Mouse (Mus musculus) megakaryocyte progenitor cell, adult 5-6 weeks (primary cell): ENCODE data around the gene Mael. TPM values are rescaled to one million over a fixed set of nuclear protein-coding genes. Genes with fewer than 3 reads are reported as not detected.
A peak's percentile ranks its signal among the peaks of the same experiment; 100 is the strongest.

Experiments
- ATAC-seq: replicated peaks from 2 replicates; pipeline ENCODE4 v1.8.0; 2016; ENCODE audit warnings: mild to moderate bottlenecking, moderate TSS enrichment, inconsistent platforms; ENCODE audit not compliant: poor library complexity
- total RNA-seq, 2 experiments: library from RNA; stranded (forward) in 1 of 2; stranded (reverse) in 1 of 2; fragments of 157-497, 149-512 nt in 1 of 2; fragments of 200-1000 nt in 1 of 2; gene quantifications; 2 replicates each; pipeline versions ENCODE4 v1.2.3 to v1.2.4; 2015 to 2017

The Mael gene
- total RNA-seq, 2 experiments from 2014 or later: not detected

DNA sequence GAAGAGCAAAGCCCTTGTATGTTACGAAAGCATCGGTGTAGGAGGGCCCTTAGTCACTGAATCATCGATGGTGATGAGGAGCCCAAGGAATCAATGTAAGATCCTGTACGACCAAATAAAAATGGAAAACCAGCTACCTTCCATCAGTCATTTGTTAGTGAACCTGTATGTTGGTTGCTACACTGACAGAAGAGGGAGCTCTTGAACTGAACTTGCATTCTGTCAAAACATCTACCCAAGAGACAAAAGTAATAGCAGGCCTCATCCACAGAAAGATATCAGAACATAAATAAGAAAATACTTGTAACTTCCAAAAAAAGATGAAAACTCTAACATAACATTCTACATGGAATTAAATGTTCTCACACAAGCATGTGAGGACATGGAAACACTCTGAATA lies 24.4 kb downstream of the Mael start:
- no peak for ATAC-seq

DNA sequence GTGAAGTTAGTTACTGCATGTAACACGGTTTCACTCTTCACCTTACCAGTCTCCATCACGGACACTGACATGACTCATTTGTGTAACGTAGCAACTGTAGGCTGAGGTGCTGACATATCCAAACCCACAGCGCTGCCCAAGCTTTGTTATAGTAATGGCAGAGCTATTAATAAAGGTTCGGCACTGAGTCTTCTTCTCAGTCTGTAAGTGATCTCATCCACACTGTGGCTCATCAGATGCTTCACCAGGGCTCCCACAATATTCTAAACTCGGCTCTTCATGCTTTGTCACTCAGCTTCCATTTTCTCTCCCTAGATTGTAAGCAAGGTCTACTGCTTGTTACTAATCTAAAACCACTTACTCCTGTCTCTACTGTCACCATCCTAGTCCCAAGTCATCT lies 29.2 kb downstream of the Mael start:
- ATAC-seq: no peak

DNA sequence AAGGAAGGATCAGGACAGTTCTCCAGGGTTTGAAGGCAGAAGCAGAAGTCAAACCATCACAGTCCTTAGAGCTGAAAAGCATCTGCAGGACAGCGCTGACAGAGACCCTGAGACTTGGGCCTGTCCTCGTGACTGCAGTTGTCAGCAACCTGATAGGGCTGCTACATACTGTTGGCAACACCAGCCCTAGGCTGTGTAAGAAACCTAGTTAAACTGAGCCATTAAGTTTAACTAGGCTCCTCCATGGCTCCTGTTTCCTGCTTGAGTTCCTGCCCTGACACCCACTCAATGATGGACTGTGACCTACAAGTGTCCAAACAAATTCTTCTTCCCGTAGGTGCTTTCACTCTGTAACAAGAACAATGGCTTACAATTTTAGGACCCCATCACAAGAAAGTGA lies 33.4 kb downstream of the Mael start:
- ATAC-seq: no peak

DNA sequence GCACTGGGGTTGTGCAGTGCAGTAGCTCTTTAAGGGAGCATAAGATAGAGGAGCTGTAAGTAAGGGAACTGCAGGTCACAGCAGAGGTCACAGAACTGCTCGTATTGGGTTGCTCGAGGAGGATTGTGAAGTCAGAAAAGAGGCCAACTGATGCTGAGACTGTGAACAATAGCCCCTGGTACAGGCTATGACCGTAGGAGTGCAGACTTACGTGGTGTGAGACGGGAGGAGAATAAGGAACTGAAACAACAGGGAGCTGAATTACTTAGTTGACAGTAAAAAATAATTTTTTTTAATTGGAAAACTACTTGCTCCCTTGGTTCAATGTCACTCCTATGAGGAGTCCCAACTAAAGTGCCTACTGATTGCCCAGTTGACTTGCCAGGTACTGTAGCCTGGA lies 34.4 kb downstream of the Mael start:
- peak; percentile 57 for ATAC-seq

DNA sequence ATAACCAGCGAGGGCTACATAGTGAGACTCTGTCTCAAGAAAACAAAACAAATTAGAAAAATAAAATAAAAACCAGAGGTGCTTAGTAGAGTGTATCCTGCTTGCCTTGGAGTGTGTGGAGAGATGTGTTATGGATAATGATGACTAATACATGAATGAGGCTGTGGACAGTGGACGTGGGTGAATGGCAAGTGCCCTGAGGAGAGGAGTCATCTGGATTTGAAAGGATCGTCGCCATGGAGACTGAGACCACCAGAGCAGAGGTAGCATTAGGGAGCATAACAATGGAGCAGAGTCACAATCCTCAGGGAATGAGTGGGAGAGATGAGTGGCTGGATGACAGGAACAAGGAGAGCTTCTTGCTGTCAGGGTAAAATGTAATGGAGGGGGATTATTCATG lies 48.7 kb downstream of the Mael start:
- no peak for ATAC-seq

DNA sequence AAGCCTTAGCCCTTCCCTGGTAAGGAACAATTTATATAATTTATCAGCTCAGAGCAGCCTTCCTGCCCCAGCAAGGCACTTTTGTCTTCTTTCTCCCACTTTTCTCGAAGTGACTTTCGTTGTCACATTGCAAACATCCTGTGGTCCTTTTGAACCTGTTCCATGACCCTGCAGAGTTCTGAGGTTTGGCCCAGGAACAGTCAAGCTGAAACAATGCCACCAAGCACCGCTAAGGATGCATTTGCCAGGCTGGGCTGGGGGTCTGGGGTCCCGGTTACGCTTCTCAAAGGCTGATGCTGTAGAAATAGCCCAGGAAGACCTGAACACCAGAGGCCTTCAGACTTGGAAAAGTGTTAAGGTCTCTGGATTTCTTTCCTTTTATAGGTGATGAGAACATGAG lies 53.2 kb downstream of the Mael start:
- no peak for ATAC-seq

DNA sequence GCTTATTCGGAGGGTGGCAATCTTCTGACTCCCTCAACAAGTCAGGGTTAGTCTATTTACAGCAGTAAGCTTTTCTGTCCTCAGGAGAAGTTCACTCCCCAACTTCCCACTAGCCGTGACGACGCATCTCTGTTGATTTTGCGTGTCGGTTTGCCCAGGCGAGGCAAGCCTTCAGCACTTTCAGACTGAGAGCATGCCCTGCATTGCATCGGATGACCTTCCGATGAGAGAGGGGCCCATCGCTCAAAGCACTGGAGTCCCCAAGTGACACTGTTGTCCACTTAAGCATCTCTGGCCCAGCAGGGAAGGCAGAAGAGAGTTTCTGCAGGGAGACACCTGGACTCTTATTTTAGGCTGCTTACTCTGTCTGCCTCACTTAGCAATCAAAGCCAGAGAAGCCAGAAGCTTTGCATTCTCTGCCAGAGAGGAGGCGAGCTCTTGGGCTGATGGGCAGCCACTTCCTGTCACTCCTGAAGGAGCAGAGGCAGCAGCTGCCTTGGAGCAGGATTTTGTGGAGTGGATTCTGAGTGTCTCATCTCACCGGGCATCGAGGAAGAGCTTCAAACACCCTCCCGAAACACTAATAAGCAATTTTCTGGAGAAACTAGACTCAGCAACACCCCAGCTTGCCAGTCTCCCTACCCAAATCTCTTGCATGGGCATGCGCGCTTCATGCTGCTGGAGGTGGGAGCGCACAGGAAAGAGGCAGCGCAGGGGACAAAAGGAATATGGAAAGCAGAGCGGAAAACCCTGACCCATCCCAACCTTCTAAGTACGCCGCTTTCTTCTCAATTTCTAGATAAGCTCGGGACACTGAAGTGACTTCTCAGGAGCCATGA lies 53.9 kb downstream of the Mael start:
- ATAC-seq: no peak

DNA sequence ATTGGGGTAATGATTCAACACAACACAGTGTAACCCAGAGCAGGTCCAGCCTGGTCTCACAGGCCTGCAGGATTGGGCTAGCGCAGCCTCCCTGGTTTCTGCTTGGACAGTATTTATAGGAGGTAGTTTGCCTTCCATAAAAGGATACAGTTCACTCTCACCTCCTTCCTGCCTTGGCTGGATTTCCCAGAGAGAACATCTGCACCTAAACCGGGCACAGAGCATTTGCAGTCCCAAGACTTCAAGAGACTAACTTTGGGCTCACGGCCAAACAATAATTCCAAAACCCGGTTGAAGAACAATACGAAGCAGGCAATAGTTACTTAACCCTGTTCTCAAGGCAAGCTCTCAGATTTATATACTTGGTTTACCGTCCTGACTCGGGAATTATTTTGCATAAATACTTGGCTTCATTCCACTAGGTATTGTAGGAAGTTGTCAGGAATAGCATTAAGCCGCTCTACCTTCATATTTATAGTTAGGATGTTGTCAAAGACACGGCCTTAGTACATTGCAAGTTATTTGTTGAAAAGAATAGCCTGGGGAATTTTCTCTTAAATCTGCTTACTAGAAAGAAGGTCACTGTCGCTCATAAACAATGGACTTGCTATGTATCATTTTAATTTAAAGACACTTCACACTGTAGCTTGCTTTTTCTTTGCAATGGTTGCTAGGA lies 55.5 kb downstream of the Mael start:
- no peak for ATAC-seq

DNA sequence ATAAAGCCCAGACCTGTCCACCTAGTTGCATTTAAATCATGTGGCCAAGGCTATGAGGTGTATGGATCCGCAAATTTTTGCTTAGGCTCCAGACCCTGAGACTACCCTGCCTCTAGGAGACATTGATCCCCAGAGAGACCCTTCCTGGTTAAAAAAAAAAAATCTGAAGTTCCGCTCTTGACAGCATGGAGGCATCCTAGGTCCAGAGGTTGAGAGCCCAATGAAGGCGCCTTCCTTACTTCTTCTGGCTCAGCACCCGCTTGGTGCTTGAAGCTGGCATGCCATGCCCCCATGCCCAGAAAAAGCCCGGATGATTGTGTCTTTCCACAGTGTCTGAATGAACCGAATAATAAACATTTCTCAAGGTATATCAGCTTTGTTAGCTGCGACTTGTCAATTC lies 57.0 kb downstream of the Mael start:
- ATAC-seq: no peak

DNA sequence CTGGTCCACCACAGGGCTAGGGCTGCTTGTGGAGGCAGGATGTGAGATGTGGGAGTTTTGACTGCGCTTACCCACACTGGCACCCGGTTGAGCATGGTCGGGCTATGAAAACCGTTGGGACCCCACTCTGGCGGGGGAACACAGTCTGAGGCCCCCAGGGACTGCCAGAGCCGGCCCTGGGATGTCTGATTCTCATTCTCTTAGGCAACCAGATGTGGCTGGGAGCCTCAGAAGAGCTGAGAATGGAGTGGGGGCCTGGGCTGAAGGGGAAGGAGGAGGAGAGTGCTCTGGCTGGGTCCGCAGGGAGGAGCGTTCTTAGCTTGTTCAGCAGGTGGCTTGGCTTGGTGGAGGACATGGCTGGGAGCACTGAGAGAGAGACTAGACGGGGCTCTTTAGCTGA lies 64.9 kb downstream of the Mael start:
- no peak for ATAC-seq

DNA sequence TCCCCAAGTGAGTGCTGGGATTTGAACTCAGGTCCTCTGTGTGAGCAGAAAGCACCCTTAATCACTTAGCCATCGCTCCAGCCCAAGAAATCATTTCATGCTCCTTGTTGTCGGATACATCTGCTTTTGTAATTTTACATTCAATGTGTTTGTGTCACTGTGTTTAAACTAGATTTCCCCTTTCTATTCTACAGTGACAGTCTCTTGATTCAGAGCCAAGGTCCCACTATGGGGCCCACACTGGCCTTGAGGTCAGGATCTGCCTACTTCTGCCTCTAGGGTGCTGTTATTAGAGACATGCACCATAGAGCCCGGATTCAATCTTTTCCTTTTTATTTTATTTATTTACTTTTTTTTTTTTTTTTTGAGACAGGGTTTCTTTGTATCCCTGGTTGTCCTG lies 65.6 kb downstream of the Mael start:
- no peak for ATAC-seq

DNA sequence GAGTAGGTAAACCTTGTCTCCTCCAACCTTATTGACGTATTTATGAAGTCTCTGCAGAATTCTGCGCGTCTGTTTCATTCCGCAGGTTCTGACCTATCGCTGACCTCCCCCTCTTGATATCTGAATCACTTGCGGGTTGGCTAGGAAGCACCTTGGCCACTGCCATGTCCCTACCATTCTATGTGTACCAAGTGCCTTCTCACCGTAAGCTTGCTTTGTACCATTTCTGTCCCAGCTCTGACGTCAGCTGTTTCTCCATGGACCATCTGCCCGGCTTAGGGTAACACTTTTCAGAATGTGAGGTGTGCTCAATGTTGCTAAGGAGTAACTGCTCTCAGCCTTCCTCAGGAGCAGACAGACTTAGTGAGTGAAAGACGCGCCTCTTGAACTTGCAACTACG lies 67.7 kb downstream of the Mael start:
- ATAC-seq: no peak

DNA sequence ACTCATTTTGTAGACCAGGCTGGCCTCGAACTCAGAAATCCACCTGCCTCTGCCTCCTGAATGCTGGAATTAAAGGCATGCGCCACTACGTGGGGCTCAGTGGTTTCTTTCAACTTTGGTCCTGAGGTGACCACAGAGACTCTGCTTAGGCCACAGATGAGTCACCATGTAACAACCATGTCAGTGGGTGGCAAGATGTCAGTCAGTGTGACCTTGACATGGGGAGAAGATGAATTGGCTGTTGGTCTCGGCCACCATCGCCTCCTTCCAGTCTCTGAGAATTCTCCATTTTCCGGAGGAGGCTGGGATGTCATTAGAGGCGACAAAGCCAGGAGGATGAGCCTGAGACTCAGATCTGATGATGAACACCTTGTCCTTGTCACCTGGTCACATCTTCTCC lies 68.8 kb downstream of the Mael start:
- ATAC-seq: no peak

DNA sequence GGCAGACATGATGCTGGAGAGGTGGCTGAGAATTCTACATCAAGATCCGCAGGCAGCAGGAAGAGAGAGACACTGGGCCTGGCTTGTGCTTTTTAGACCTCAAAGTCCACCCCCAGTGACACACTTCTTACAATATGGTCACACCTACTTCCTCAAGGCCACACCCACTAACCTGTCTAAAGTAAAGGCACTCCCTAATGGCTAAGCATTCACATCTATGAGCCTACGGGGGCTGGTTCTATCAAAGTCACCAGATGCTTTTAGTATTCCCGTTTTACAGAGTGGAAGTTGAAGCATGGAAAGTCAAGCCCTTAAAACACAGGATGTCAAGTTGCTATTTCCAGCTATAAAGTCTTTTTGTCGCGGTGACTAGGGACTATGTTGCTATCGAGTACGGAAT lies 70.5 kb downstream of the Mael start:
- no peak for ATAC-seq

DNA sequence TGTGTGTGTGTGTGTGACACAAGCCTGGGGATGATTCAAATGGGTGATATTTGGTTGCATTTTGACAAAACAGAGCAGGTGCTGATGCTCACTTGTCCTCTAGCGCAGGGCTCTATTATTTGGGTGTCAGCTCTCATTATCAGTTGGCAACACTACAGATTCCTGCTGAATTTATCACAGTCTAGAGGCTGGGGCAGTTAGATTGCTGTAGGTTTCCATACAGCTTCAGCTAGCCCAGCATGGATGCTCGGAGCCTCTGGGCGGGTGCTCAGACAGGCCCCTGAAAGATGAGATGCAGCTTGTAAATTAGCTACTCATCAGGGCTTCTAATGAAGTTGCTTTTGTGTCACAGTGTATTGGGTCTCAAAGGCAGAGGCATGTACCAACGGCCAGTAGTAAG lies 71.1 kb downstream of the Mael start:
- ATAC-seq: peak; percentile 81

DNA sequence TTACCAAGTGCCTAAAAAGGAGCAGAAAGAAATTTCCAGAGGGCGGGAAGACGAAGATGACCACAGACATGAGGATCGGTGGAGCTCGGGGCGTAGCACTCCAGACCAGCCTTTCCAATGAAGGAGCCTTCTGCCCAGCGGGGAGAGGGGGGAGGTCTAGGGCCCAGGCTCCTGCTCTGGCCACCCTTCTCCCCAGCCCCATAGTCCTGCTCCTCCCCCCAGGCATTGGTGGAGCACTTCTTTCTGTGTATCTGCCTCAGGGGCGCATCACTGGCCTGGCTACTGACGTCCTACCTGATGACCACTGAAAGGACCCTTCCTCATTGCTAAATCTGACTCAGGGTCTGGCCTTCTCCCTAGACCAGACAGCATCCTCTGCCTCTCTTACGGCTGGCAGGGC lies 73.4 kb downstream of the Mael start:
- no peak for ATAC-seq

DNA sequence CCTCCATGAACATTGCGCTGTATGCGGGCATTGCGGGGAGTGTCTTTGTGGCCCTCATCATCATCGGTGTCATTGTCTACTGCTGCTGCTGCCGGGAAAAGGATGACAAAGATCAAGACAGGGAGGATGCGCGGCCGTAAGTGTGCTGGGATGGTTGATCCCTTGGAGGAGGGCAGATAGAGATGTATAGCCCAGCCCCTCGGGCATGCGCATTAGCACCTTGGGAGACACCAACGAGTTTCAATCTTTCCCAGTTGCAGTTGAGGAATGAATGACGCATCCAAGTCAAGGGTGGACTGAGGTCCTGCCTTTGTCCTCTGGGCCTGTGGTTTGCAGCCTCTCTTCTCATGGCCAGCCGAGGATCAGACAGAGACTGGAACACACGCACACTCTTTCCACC lies 74.0 kb downstream of the Mael start:
- no peak for ATAC-seq

DNA sequence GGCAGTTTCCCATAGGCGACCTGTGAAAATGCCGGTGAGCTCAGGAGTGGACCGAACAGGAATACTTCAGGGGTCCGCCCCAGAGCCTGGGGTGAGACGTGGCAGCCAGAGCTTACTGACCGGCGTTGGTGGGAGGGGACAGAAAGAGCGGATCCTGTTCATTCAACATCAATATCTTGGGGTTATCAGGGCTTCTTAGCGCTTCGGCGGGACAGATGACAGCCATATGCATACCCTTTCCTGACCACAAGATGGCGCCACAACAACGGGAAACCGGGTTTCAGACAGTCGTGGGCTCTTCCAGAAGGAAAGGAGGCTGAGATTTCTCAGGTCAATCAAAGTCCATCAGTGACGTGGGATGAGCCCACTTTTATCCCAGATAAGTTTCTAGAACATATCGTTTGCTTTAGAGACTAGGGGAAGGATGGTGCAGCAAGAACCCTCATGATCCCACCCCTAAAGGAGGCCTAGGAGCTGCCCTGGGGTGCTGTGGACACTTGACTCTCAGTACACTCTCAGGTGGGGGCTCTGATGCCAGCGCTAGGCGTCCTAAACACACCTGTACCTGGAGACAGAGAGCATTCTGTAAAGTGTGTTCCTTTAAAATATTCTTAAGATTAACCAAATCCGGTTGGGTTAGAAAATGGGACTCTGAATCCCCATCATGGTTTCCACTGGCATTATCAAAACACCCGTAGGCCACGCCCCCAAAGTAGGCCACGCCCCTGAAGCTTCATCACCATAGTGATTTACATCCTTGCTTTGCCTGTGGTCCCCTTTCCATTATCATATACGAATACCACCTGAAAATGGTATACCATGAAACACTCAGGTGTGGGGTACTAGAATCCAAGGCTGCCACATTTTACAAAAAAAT lies 77.7 kb downstream of the Mael start:
- ATAC-seq: peak; percentile 79

DNA sequence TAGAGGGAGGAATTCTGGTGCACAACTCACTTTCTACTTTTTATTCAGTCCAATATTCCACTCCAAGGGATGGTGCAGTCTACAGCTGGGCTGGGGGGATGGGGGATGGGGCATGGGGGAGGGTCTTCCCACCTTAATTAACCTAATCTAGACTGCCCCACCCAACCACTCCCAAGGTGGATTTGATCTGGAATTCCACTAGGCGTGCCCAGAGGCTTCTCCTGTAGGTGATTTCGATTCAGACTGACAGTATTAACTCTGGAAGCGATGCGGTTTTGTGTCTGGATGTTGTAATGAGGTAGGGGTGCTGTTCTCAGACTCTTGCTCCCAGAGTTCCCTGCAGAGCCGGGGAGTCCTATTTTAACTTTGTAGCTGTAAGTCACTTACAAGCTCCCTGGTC lies 78.4 kb downstream of the Mael start:
- no peak for ATAC-seq

DNA sequence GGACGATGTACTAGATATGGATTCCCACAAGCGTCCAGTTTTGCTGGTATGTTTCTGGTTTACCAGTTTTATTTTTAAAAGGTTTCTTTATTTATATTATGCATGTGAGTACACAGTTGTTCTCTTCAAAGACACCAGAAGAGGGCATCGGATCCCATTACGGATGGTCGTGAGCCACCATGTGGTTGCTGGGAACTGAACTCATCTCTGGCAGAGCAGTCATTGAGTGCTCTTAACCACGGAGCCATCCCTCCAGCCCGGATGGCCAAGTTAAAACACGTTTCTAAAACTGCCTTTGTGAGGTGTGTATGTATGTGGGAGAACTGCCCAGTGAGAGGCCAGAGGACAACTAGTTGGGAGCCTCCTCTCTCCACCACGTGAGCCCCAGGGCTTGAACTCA lies 79.9 kb downstream of the Mael start:
- ATAC-seq: no peak

DNA sequence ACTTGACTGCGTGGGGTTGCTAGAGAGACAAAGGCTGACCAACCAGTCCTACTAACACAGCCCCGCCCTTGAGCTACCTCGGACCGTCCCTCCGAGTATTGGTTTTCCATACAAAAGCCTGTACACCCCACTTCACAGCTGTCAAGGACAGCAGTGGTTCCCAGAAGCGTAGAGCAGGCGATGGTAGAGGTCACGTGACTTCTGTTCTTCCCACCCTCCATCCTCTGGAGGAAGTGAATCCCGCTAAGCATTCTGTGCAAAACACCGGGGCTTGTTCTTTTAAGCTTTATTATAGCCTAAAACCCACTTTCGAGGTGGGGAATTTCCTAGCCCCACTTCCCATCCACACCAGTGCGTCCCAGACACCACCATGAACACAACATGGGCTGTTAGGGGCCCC lies 80.8 kb downstream of the Mael start:
- no peak for ATAC-seq

DNA sequence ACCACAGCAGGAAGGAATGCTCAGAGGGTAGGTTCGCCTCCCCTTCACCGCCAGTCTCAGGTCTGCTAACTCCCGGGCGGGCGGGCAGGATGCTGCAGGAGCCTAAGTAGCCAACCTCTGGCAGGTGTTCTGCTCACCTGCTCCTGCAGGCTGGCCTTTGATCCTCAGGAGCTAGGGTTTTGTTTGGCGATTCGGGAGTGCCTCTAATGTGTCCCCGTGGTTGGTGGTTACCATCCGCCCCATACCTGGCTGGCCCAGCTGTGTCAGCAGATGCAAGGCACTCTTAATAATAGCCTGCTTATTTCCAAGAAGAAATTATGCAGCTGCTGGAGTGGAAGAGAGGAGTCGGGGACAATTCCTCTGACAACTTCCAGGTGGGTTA lies 83.4 kb downstream of the Mael start:
- no peak for ATAC-seq
